ENCODE assay signal across 27 mouse cellular contexts in the genomic region with DNA sequence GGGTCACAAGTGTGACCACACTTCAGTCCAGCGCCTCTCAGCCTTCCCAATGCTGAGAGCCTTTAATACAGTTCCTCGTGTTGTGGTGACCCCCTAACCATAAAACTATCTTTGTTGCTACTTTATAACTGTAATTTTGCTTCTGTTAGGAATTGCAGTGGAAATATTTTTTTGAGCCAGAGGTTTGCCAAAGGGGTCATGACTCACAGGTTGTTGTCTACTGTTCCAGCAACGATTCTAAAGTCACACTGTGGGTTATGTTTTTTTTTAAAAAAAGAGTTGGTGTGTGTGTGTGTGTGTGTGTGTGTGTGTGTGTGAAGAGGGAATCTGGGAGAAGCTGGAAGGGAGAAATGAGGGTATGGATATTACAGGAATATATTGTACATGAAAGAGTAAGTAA. TPM values are rescaled to one million over a fixed set of nuclear protein-coding genes. Genes with fewer than 3 reads are reported as not detected.
"Had no signal": no experiment of that assay in that cellular context is flagged by ENCODE, and none has a peak within 500 bp of the region (broad histone marks: within the 10 kb centered on the region; RNA-seq: fewer than 3 reads in every experiment).

No protein-coding gene starts in this region.

- ATAC-seq: midbrain, embryonic 16.5 days had no signal

- H3K4me2 ChIP-seq: liver, embryonic 13.5 days; midbrain, embryonic 12.5 days had no signal

- H3K36me3 ChIP-seq: liver, embryonic 13.5 days; midbrain, embryonic 12.5 days had no signal

- H3K27ac ChIP-seq: layer of hippocampus, adult 2 months; left cerebral cortex, adult 2 months; liver, embryonic 13.5 days; macrophage; midbrain, embryonic 12.5 days had no signal

- H3K27me3 ChIP-seq: liver, embryonic 13.5 days; midbrain, embryonic 12.5 days had no signal

- H3K4me1 ChIP-seq: liver, embryonic 13.5 days; midbrain, embryonic 12.5 days had no signal

- H3K9me3 ChIP-seq: liver, embryonic 13.5 days; midbrain, embryonic 12.5 days had no signal

- H3K4me3 ChIP-seq: layer of hippocampus, adult 2 months; left cerebral cortex, adult 2 months; liver, embryonic 13.5 days; midbrain, embryonic 12.5 days had no signal

- H3K9ac ChIP-seq: liver, embryonic 13.5 days; midbrain, embryonic 12.5 days had no signal

- DNase-seq: kidney, adult 11 months; kidney, adult 8-10 months; kidney, postnatal 14 days; kidney, postnatal 4 days; layer of hippocampus, adult 9-11 months; liver, embryonic 13.5 days; lung, adult 2 months; thymus, adult 18-20 months; thymus, postnatal 4 days had no signal

RNA-seq across cellular contexts. Expression of gene D130052B06Rik, which starts 56.1 kb away (rescaled TPM):
- total RNA-seq: layer of hippocampus, adult 2 months; layer of hippocampus, postnatal 25 days; left cerebral cortex, adult 2 months; left cerebral cortex, postnatal 10 days; left cerebral cortex, postnatal 36 days; liver, adult 2 months; megakaryocyte, adult 5-6 weeks; monocyte, adult 5-6 weeks had no signal
- polyA plus RNA-seq: kidney, embryonic 16.5 days; liver, adult 2 months; liver, embryonic 13.5 days; liver, embryonic 16.5 days; lung, adult 2 months; macrophage; midbrain, embryonic 16.5 days; neural tube, embryonic 14.5 days; small intestine, adult 2 months; spleen, adult 2 months; stomach, embryonic 16.5 days; testis, adult 2 months had no signal
